ENCODE assay signal across 8 mouse cellular contexts in the genomic region with DNA sequence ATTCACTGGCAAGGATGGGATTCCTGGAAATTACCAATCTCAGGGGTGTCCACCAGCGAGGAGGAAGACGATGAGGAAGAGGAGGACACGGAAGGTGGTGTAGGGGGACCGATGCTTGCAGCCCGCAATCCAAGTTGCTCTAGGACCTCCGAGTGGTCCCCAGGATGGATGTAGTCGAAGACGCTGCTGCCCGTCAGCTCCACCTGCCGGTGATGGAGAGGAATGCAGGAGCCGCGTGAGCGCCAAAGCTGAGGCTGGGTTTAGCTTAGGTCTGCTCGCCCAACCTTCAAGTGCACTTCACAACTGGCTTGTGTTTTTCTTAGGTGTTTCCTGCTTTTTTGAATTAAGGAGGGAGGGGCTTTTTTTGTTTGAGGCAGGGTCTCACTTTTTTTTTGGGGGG. TPM values are rescaled to one million over a fixed set of nuclear protein-coding genes. Genes with fewer than 3 reads are reported as not detected.
DNase-seq lines count a peak whose midpoint lies in the region; ATAC-seq and TF ChIP-seq lines count a peak whose summit lies in the region.

No protein-coding gene starts in this region.

- peak; percentile 64; the same call in 1 of the 2 replicates for TF ChIP-seq EP300 in heart, adult 2 months (IDR thresholded peaks at IDR 0.05; ENCODE audit: insufficient read depth, low read depth, low read length)

- H3K79me2 ChIP-seq in heart, adult 2 months (replicated peaks; ENCODE audit: control insufficient read depth, insufficient read depth, low read length) = no peaks in the 10 kb centered on the region

- H3K36me3 ChIP-seq in heart, adult 2 months (ENCODE audit: control insufficient read depth, insufficient read depth, low read length) = no peaks in the 10 kb centered on the region
- H3K36me3 ChIP-seq in lung, embryonic 14.5 days (ENCODE audit: insufficient read depth) = no peaks in the 10 kb centered on the region

- H3K4me2 ChIP-seq in lung, embryonic 14.5 days = no peak overlapping the region

- DNase-seq in A20 (ENCODE audit: low read depth, low spot score) = peak; percentile 83
- DNase-seq in adrenal gland, adult (ENCODE audit: inconsistent age in 2 of 2, low spot score in 1 of 2) = peak; percentile 74 to 91
- peak; percentile 87 for DNase-seq in embryo, embryonic 11 days
- peak; percentile 74 to 88 for DNase-seq in heart, adult 2 months
- peak; percentile 91 for DNase-seq in kidney, postnatal 10 days
- DNase-seq in lung, embryonic 14.5 days = peak; percentile 94
- DNase-seq in ovary, adult 18-20 months (ENCODE audit: low spot score) = peak; percentile 31
- peak; percentile 53 to 63 for DNase-seq in thymus, adult 18-20 months

- WGBS in heart, adult 2 months = 3% methylated on average over 14 of the region's 14 CpGs
- WGBS in lung, embryonic 14.5 days = 1% methylated on average over 14 of the region's 14 CpGs

- no peaks in the 10 kb centered on the region for H3K4me1 ChIP-seq in heart, adult 2 months (ENCODE audit: control insufficient read depth, insufficient read depth, low read length)
- no peaks in the 10 kb centered on the region for H3K4me1 ChIP-seq in lung, embryonic 14.5 days (ENCODE audit: insufficient read depth)

- peak; percentile 92 for TF ChIP-seq CTCF in heart, adult 2 months (IDR thresholded peaks at IDR 0.05)
- peak; percentile 97 for TF ChIP-seq CTCF in lung, embryonic 14.5 days (IDR thresholded peaks at IDR 0.05; ENCODE audit: low read depth)

- no peak overlapping the region for H3K4me3 ChIP-seq in heart, adult 2 months
- no peak overlapping the region for H3K4me3 ChIP-seq in lung, embryonic 14.5 days (ENCODE audit: low read depth, low read length)

- no peak overlapping the region for H3K9ac ChIP-seq in heart, adult 2 months (ENCODE audit: low read depth, low read length)
- H3K9ac ChIP-seq in lung, embryonic 14.5 days = no peak overlapping the region

- intact Hi-C loops in heart, adult 2 months (cut with DNase I) = loop anchor here (5.0 to 10.0 kb wide), 2 partner anchors 86 to 168 kb away; no protein-coding TSS in a partner anchor

- peak; percentile 72; the same call in 1 of the 2 replicates for ATAC-seq in lung, embryonic 14.5 days (ENCODE audit: insufficient read depth)

- H3K27me3 ChIP-seq in heart, adult 2 months (ENCODE audit: control insufficient read depth, insufficient read depth, low read length) = no peaks in the 10 kb centered on the region
- 0 out of 2 replicates have a peak, but pooled peaks cover 3% of the 10 kb centered on the region for H3K27me3 ChIP-seq in lung, embryonic 14.5 days (ENCODE audit: insufficient read depth, low read length)

- H3K9me3 ChIP-seq in lung, embryonic 14.5 days (ENCODE audit: low read depth, low read length) = no peaks in the 10 kb centered on the region

- no peak overlapping the region for H3K27ac ChIP-seq in heart, adult 2 months
- H3K27ac ChIP-seq in lung, embryonic 14.5 days (ENCODE audit: low read depth) = no peak overlapping the region

- no peak for TF ChIP-seq POLR2A in heart, adult 2 months (IDR thresholded peaks at IDR 0.05; ENCODE audit: insufficient read depth, low read depth, low read length)

RNA-seq across cellular contexts. Expression of a gene that starts 10.6 kb away (rescaled TPM):
- 10 to 100 TPM; 82.9 to 88.2 TPM for total RNA-seq in heart, adult 2 months (2021)
- polyA plus RNA-seq in heart, adult 2 months (2012; rRNA removed) = 109 and 140 TPM in 2 replicates
- 40.4 and 46.1 TPM in 2 replicates for polyA plus RNA-seq in lung, embryonic 14.5 days (2014; fragmentation: Nextera tagmentation; extraction: Ambion mirVana)

RNA-seq across cellular contexts. Expression of a gene that starts 14.3 kb away (rescaled TPM):
- total RNA-seq in heart, adult 2 months (2021) = not detected
- not detected in 2 replicates for polyA plus RNA-seq in heart, adult 2 months (2012; rRNA removed)
- 0.07 TPM in 1 of 2 replicates, not detected in the other for polyA plus RNA-seq in lung, embryonic 14.5 days (2014; fragmentation: Nextera tagmentation; extraction: Ambion mirVana)

Comparison
In these comparisons a context has a peak if more than half of its experiments do, and no peak if none do; other contexts are left out.
1. DNase-seq: peak in every context shown above with its lines; median percentile 94 in lung, embryonic 14.5 days; 91 in kidney, postnatal 10 days; 87 in embryo, embryonic 11 days; 83 in A20; 82 in adrenal gland, adult; 81 in heart, adult 2 months; 58 in thymus, adult 18-20 months; 31 in ovary, adult 18-20 months.